Mouse (Mus musculus): Measurements from ENCODE around the gene Mecp2.
"Not testable (repeated sequence)": the region's sequence is repeated elsewhere in the genome, so short reads cannot be mapped to it uniquely, and the experiment has no call there.

Mecp2 gene

GRCm38 (mm10) chrX:74135263-74135662 lies at the start of gene Mecp2:
Gene Mecp2 (minus strand): TSS chrX:74135363.
- DNase-seq, result not testable (repeated sequence)

DNA sequence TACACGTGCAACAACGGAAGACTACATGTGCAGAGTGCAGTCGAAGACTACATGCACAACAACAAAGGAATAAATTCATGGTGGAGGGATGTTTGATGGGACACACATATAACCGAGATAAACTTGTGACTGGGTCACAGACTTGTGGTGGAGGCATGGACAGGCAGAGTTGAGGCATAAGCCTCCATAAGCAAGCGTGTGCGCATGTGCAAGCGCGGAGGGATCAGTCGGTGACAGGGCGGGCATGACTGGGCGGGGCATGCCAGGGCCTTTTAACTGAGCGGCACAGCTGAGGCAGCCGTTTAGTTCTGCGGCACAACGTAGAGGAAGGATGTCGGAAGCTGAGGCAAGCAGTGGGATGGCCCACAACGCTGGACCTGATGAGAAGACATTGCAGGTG lies 41.8 kb upstream of the Mecp2 start, which contains the start of gene Tktl1:
TSS of gene Tktl1 (plus strand) at position 301 of the 400 bp plus-strand sequence.
- no peak for DNase-seq

- no peak for DNase-seq
Observed at GRCm38 (mm10) chrX:74167738-74168137, 32.6 kb upstream of the Mecp2 start, which contains the start of gene Tex28. Gene Tex28 (minus strand): TSS chrX:74167838.

GRCm38 (mm10) chrX:74127164-74127563 lies 8.0 kb downstream of the Mecp2 start, which contains the start of gene Opn1mw:
Gene Opn1mw (plus strand): TSS chrX:74127464.
- DNase-seq, result no peak

DNA sequence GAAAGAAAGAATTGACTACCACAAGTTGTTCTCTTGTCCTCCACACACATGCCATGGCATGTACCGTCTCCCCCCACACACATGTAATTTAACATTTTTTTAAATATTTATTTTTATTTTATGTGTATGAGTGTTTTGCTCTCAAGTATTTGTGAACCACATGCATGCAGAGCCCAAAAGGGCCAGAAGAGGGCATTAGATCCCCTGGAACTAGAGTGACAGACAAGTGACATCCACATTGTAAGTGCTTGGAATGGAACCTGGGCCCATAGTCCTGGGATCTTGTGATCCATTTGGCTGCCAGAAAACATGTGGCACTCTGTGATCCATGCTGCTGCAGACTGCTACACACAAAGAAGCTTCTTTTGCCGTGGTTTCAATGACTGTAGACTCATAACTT lies 10.2 kb downstream of the Mecp2 start:
- peak; percentile 1 for DNase-seq

DNA sequence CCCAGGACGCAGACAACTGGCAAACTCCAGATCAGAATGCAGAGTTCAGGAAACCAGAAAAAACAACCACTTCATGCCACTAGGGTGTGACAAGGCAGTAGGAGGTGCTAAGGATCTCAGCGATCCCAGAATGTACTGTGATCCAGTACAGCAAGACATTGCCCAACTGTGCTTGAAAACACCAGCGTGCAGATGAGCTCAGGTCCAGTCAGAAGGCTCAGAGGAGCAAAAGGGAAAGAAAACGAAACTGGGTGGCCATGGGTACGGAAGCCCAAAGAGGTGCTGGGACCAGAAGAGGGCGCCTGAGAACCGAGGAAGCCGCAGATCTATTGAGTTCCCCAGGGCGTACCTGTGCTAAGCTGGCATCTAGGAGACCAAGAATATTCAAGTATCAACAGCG lies 19.7 kb downstream of the Mecp2 start:
- peak; percentile 70 for DNase-seq

DNA sequence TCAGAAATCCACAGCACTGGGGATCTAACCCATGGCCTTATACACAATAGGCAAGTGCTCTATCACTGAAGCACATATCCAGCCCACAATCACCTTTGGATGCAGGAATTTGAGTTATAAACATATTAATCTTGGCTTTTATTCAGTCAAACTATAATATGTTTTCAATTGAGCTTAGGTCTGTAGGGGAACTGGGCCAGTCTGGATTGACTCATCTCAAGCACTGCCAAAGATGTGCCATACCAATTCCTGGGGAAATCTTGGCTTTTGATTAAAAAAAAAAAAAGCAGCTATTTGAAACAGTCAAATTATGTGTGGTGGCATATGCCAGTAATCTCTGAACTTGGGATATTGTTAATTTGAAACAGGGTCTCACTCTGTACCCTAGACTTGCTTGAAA lies 21.1 kb downstream of the Mecp2 start:
- DNase-seq, result no peak

DNA sequence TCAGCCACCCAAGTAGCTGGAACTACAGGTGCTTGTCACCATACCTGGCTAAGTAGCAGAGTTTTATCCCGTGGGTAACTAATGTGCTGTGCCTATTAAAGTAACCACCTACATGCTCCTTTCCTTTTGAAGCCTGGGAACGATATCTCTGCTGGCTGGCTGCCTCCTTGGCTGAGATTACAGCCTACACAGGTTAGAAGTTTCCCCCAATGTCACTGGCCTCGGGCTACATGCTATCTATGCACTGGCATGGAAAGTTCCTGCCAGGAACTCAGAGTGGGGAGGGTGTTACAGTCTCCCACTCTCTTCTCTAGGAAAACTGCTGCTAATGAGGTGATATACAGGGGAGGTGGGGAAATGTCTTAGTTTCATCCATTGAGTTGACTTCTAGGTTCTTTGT lies 26.4 kb downstream of the Mecp2 start:
- no peak for DNase-seq

GRCm38 (mm10) chrX:74105916-74106315 lies 29.2 kb downstream of the Mecp2 start:
- no peak for DNase-seq

GRCm38 (mm10) chrX:74103457-74104188 lies 31.5 kb downstream of the Mecp2 start:
- DNase-seq, result peak; percentile 3

- no peak for DNase-seq
Observed at GRCm38 (mm10) chrX:74095130-74095529, 40.0 kb downstream of the Mecp2 start.

DNA sequence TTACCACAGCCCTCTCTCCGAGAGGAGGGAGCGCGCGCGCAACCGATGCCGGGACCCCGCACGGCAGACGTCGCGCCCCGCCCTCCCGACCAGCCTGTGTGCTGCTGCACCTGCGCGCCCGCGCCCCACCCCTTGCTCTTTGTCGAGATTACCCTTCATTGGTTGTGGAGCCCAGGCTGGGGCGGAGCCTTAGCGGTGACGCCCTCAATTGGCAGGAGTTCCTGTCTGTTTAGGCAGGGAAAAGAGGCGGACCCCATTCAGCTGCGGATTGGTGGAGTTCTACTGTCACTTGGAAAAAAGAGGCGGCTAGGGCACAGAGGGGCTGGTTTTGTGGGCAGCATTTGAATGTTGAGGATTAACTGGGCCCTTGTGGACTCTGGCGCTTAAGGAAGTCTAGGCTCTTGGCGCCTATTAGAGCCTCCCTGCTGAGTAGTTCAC lies 49.5 kb downstream of the Mecp2 start:
- DNase-seq, result peak; percentile 99

DNA sequence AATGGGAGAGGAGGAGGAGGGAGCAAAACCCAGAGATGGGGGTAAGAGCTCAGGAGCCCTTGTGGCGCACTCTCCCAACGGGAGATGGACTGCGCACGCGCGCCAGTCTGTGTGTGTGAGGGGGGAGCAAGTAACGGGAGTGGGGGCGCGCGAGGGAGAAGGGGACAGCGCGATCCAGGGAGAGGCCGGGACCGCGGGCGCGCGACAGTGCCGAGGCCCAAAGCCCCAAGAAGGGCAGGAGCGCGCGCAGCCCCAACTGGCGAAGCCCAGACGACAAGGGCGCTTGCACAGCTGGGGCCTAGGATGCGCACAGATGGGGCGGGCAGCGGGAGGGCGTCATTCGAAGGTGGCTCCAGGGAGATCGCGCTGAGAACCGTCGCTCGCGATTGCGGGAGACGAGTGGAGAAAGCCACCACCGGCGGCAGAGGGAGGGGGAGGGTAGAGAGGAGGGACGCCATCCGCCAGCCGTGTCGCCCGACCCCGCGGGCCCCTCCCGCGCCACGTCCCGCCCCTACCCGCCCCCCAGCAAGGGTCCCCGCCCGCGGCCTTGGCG lies 50.1 kb downstream of the Mecp2 start:
- DNase-seq, result peak; percentile 83

GRCm38 (mm10) chrX:74084276-74084837 lies 50.8 kb downstream of the Mecp2 start:
- DNase-seq, result no peak

DNA sequence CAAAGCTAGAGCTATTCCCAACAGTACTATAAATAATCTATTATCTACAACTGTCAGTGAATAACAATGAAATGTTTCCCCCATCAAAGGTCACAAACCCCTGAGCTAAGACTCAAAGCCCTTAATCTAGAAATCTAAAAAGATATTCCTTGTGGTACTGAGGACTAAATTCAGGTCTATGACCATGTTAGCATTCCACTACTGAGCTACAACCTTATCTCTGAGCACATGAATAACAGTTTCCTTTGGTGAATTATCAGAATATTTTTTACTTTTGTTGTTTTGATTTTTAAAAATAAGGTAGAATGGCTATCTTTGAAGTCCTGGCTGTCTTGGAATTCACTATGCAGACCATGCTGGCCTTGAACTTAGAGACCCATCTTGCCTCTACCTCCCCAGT lies 64.4 kb downstream of the Mecp2 start:
- DNase-seq, result no peak

- peak; percentile 3 for DNase-seq
Observed at GRCm38 (mm10) chrX:74067891-74068290, 67.3 kb downstream of the Mecp2 start.

DNA sequence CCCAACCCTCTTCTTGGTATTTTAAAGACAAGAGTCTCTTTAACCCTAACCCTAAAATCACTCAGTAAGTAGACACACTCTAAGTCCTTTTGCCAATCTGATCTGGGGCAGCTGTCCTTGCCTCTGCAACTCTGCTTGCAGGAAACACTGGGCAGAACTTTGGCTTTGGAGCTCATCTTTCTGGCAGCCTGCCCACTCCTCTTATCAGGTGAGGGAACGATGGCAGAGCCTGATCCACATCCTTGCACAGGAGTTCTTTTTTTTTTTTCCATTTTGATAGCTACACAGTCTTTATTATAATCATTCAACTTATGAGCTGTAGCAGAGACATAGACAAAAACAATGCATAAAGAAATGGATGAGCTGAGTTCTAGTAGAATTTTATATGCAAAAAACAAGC lies 90.1 kb downstream of the Mecp2 start:
- DNase-seq, result no peak

DNA sequence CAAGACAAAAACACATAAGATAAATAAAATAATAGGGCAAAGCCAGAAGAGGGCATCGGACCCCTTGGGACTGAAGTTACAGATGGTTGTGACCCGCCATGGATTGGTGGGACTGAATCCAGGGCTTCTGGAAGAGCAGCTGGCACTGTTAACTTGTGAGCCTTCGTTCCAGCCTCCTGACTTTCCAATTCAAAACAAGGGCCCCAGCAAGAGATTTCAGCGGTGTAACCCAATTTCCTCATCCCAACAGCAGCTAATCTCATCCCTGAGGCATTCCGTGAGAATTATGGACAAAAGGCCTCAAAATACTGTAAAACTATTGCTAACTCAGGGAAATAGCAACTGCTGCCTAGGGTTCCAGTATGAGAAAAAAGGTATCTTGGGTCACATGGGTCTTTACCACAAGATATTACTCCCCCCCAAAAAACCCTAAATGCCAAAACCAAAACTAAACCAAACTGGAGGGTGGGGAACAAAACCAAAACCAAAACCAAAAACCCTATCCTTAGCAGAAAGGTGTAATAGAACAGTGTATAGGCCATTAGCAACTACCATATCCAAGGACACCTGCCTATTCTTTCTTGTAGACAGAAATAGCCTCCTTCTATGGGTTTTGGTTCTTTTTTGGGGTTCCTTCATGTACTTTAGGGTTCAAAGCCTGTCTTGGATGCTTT lies 97.3 kb downstream of the Mecp2 start:
- DNase-seq, result no peak

GRCm38 (mm10) chrX:74030000-74030399 lies 105.2 kb downstream of the Mecp2 start:
- DNase-seq, result peak; percentile 22

DNA sequence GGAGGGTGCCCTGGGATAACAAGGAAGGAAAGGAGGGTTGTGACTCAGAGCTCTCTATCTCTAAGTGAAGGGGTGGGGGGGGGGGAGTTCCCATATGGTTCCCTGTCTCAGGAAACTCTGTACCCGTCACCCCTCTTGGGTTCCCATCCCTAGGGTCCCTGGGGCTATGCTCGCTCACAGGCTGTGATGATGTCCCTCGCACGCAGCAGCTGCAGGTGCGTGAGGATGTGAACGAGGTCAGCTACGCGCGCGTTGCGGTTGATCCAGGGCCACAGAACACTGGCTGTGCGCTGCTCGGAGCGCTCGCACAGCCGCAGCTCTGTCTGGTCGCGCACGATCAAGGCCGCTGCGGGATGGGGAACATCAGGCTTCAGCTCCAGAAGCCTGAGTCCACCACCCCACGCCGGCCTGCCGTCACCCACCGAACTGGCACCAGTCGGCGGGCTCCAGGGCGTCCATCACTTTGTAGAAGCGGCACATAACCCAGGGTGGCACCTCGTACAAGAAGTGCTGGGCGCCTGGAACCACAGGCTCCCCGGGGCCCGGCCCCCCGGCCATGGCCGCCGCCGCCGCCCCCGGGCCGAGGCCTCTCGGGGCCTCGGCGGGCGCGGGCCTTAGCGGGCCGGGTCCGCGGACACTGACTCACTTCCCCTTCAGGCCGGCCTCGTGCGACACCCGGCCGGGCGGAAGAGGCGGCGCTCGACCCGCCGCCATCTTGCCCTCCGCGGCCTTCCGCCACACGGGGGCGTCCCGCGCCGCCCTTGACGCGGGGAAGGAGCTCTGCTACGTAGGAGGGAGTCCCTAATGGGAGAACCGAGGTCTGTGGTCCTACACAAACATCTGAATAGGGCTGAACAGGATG lies 111.7 kb downstream of the Mecp2 start, which contains the start of gene Irak1:
TSS of gene Irak1 (minus strand) at position 731 of the 862 bp plus-strand sequence.
- peak; percentile 84 for DNase-seq

- no peak for DNase-seq
Observed at GRCm38 (mm10) chrX:74022795-74023187, 112.4 kb downstream of the Mecp2 start.

GRCm38 (mm10) chrX:74014597-74014996 lies 120.6 kb downstream of the Mecp2 start:
- no peak for DNase-seq
